Mouse (Mus musculus) heart, adult 2 months (tissue): ENCODE measurements around the gene Zcchc17. TPM values are rescaled to one million over a fixed set of nuclear protein-coding genes. Genes with fewer than 3 reads are reported as not detected.

Experiments
- DNase-seq, 2 experiments: peaks; one replicate each; pipeline ENCODE4 v3.0.0; 2021
- H3K27ac ChIP-seq: fragments of 200-600 bp; 2 replicates; pipeline ENCODE4 v1.8.1; 2022
- H3K27me3 ChIP-seq: fragments of 200-500 bp; 2 replicates; pipeline ENCODE4 v1.6.1; 2012; ENCODE audit warnings: mild to moderate bottlenecking, low read length, inconsistent platforms, mixed read lengths; ENCODE audit not compliant: control insufficient read depth, insufficient read depth
- H3K36me3 ChIP-seq: fragments of 200-500 bp; 2 replicates; pipeline ENCODE4 v1.6.1; 2012; ENCODE audit warnings: low read length, inconsistent platforms; ENCODE audit not compliant: control insufficient read depth, insufficient read depth
- H3K4me1 ChIP-seq: fragments of 200-500 bp; 2 replicates; pipeline ENCODE4 v1.6.1; 2011; ENCODE audit warnings: low read length; ENCODE audit not compliant: control insufficient read depth, insufficient read depth
- H3K4me3 ChIP-seq: fragments of 200-600 bp; 2 replicates; pipeline ENCODE4 v1.8.1; 2022
- H3K79me2 ChIP-seq: fragments of 200-500 bp; replicated peaks from 2 replicates; pipeline ENCODE4 v1.6.1; 2012; ENCODE audit warnings: mild to moderate bottlenecking, inconsistent platforms, low read length, moderate library complexity, mixed read lengths; ENCODE audit not compliant: control insufficient read depth, insufficient read depth
- H3K9ac ChIP-seq: fragments of 200-500 bp; 2 replicates; pipeline ENCODE4 v1.6.1; 2012; ENCODE audit warnings: low read depth, mild to moderate bottlenecking, control low read depth, inconsistent platforms, low read length, mixed read lengths
- CTCF ChIP-seq: fragments of 200-600 bp; IDR thresholded peaks from 2 replicates; pipeline ENCODE4 v1.8.1; 2022; ENCODE audit warnings: antibody characterized with exemption, mild to moderate bottlenecking, moderate library complexity
- EP300 ChIP-seq: fragments of 200-500 bp; IDR thresholded peaks from 2 replicates; pipeline ENCODE4 v1.6.1; 2011; ENCODE audit warnings: low read depth, low read length, control low read depth; ENCODE audit not compliant: insufficient read depth
- POLR2A ChIP-seq: fragments of 200-500 bp; IDR thresholded peaks from 2 replicates; pipeline ENCODE4 v1.6.1; 2011; ENCODE audit warnings: mild to moderate bottlenecking, low read depth, low read length, control low read depth; ENCODE audit not compliant: insufficient read depth
- WGBS: fragments of 180-500 bp; shearing (Covaris S2); methylation state at CpG from one replicate; pipeline ENCODE4 v1.1.7; 2018; 5-methylcytosine and 5-hydroxymethylcytosine counted together
- intact Hi-C: fragments of 180-260 bp; cut with DNase I; formaldehyde crosslinking; loops from one replicate; pipeline ENCODE4 v1.15.1; 2025
- long read RNA-seq: library from polyadenylated mRNA; stranded (forward); transcript quantifications from one replicate; pipeline ENCODE4 v2.0.0, GENCODE M21; 2021
- polyA plus RNA-seq: library from polyadenylated mRNA; depleted of rRNA; stranded (reverse); fragments of >200 nt; gene quantifications from 2 replicates; pipeline ENCODE4 v1.2.3, GENCODE M21; 2012; rRNA removed
- total RNA-seq, 2 experiments: library from RNA; stranded (reverse); gene quantifications; 2 replicates each; pipeline ENCODE4 v1.2.3; 2021

The Zcchc17 gene
- 10 to 100 TPM; 25.8 to 30.7 TPM for total RNA-seq
- 15.0 and 25.6 TPM in 2 replicates for polyA plus RNA-seq
- long read RNA-seq, transcript Zcchc17-202 (8 exons, 2,113 nt), result major isoform, 46 of 59 reads
- long read RNA-seq, partial matches to known transcripts, result 1 of 59 reads
- long read RNA-seq, other reads (novel, unspliced or antisense), result 12 of 59 reads

- Histone ChIP-seq H3K36me3 (no peaks in the 10 kb centered on the region; the same call in 1 of the 2 replicates), H3K4me3 (peak within 1 kb of the TSS; percentile 82), H3K27me3 (no peaks in the 10 kb centered on the region), H3K27ac (peak within 1 kb of the TSS; percentile 90), H3K9ac (peak within 1 kb of the TSS; percentile 82), H3K4me1 (peaks cover 2% of the 10 kb centered on the region; the same call in 1 of the 2 replicates), H3K79me2 (peaks cover 2% of the 10 kb centered on the region)
- peak; percentile 97 to 98 for DNase-seq
- intact Hi-C loops, result no loop called here
- peak; percentile 51 for TF ChIP-seq CTCF
- TF ChIP-seq POLR2A, result peak; percentile 96
- TF ChIP-seq EP300, result peak; percentile 78; the same call in 1 of the 2 replicates
- whole genome bisulfite sequencing, result under 1% methylated on average over 49 of the region's 49 CpGs
These were observed at the start of gene Zcchc17, which contains the start of gene Snrnp40 for GRCm38 (mm10) chr4:130359486-130360237. TSS of gene Zcchc17 (minus strand) at chr4:130359943. TSS of gene Snrnp40 (plus strand) at chr4:130360132.

DNA sequence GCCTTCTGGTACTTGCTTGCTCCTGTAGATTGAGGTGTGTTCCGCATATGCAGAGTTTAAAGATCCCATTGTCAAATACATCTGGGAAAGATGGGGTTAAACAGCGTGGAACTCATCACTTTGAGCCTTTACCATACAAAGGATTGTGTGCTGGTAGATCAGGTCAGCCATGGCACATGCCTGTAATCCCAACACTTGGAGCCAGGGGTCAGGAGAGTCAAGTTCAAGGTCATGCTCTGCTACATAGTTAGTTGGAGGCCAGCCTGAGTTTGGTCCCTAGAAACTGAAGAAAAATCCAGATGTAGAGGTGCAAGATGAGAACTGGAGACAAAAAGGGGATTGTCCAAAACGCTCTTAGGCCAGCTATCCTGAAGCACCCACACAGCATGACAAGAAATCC, 31.5 kb upstream of the Zcchc17 start:
- 68% methylated on average over 3 of the region's 3 CpGs for WGBS
- H3K4me1 ChIP-seq, result peaks cover 3% of the 10 kb centered on the region
- no peaks in the 10 kb centered on the region for H3K27me3 ChIP-seq
- H3K9ac ChIP-seq, result no peak overlapping the region
- no peak overlapping the region for H3K4me3 ChIP-seq
- intact Hi-C loops, result no loop called here
- TF ChIP-seq CTCF (peak; percentile 37), EP300 (no peak), POLR2A (no peak)
- no peak for DNase-seq
- H3K36me3 ChIP-seq, result no peaks in the 10 kb centered on the region
- H3K27ac ChIP-seq, result no peak overlapping the region
- H3K79me2 ChIP-seq, result no peaks in the 10 kb centered on the region

DNA sequence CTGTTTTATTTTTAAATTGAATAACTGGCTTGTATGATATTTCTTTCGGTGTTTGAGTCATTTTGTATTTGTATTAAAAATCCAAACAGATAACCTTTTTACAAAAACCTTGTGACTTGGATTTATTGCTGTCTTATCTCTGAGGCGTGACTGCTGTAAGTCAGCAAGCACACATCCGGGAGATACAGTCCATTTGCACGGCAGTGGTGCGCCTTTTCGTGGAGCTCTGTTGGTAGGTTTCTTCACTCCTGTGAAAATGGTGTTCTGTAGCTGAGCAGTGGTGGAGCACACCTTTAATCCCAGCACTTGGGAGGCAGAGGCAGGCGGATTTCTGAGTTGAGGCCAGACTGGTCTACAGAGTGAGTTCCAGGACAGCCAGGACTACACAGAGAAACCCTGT, 30.2 kb upstream of the Zcchc17 start:
- 79% methylated on average over 7 of the region's 7 CpGs for WGBS
- Histone ChIP-seq H3K27ac (no peak overlapping the region), H3K36me3 (no peaks in the 10 kb centered on the region), H3K79me2 (no peaks in the 10 kb centered on the region), H3K27me3 (no peaks in the 10 kb centered on the region), H3K9ac (no peak overlapping the region), H3K4me3 (no peak overlapping the region), H3K4me1 (peaks cover 3% of the 10 kb centered on the region)
- intact Hi-C loops, result no loop called here
- TF ChIP-seq CTCF, result no peak
- TF ChIP-seq POLR2A, result no peak
- DNase-seq, result no peak

DNA sequence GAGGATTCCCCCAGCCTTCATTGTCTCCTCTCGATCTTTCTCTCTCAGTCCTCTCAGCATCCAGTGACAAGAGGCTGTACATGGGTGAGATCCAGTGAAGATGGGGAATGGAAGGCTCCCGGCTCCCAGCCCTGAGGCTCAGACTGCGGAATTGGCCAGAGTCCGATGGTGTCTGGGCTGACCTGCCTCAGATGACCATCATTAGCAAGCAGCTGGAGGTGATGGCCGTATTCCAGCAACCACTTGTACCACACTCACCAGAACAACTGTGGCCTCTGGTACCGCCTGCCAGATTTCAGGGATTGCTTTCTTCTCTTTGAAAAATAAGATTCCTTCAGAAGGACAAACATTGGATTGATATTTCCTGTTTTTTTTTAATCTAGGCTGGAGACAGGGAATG, 29.8 kb upstream of the Zcchc17 start:
- TF ChIP-seq EP300 (peak; percentile 52; the same call in 1 of the 2 replicates), POLR2A (no peak)
- H3K4me3 ChIP-seq, result no peak overlapping the region
- DNase-seq, result peak; percentile 61 to 76
- H3K27me3 ChIP-seq, result no peaks in the 10 kb centered on the region
- peaks cover 3% of the 10 kb centered on the region for H3K4me1 ChIP-seq
- no peak overlapping the region for H3K27ac ChIP-seq
- no peak overlapping the region for H3K9ac ChIP-seq
- no peaks in the 10 kb centered on the region for H3K36me3 ChIP-seq
- intact Hi-C loops, result no loop called here
- 46% methylated on average over 6 of the region's 6 CpGs for WGBS
- H3K79me2 ChIP-seq, result no peaks in the 10 kb centered on the region

DNA sequence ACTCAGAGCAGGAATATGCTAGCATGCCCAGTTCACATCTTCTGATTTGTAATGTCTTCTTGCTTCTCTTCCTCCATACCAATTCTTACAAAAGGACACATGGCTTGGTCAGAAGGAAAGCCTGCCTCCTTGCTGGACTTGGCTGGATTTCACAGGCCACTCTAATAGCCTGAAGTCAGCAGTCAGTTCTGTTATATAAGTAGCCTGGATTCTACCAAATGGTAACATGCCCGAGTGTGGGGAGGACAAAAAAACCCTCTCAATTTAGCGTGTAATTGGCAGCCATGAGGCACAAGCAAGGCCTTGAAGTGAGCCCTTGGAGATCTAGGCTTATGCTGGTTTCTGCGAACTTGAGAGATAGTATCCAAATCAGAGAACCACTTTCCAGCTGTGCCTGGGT, 27.5 kb upstream of the Zcchc17 start:
- no peak overlapping the region for H3K9ac ChIP-seq
- no peak for TF ChIP-seq CTCF
- no peak for TF ChIP-seq POLR2A
- TF ChIP-seq EP300, result no peak
- no peak overlapping the region for H3K27ac ChIP-seq
- H3K4me3 ChIP-seq, result no peak overlapping the region
- no peaks in the 10 kb centered on the region for H3K27me3 ChIP-seq
- H3K36me3 ChIP-seq, result no peaks in the 10 kb centered on the region; the same call in 1 of the 2 replicates
- 48% methylated on average over 3 of the region's 3 CpGs for WGBS
- intact Hi-C loops, result no loop called here
- peaks cover 3% of the 10 kb centered on the region for H3K4me1 ChIP-seq
- no peak for DNase-seq
- H3K79me2 ChIP-seq, result no peaks in the 10 kb centered on the region

DNA sequence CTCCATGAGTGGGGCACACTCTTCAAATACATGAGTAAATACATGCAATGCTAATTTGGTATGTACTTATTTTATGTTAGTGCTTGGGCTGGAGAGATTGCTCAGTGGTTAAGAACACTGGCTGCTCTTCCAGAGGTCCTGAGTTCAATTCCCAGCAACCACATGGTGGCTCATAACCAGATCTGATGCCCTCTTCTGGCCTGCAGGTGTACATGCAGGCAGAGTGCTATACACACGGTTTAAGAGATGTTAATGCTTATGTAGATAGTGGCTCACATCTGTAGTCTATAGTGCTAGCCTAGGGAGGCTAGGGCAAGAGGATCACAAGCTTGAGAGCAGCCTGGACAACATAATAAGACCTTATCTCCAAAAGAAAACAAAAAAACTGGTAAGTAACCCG, 20.7 kb upstream of the Zcchc17 start:
- H3K4me3 ChIP-seq, result no peak overlapping the region
- H3K9ac ChIP-seq, result no peak overlapping the region
- DNase-seq, result no peak
- WGBS, result 54% methylated on average over 2 of the region's 2 CpGs
- H3K79me2 ChIP-seq, result no peaks in the 10 kb centered on the region
- no peaks in the 10 kb centered on the region for H3K27me3 ChIP-seq
- intact Hi-C loops, result no loop called here
- H3K27ac ChIP-seq, result no peak overlapping the region
- no peaks in the 10 kb centered on the region; the same call in 1 of the 2 replicates for H3K36me3 ChIP-seq
- TF ChIP-seq CTCF (peak; percentile 13; the same call in 1 of the 2 replicates), EP300 (no peak), POLR2A (no peak)
- H3K4me1 ChIP-seq, result no peaks in the 10 kb centered on the region
